Mouse (Mus musculus): ENCODE data around the gene Morc4. TPM values are rescaled to one million over a fixed set of nuclear protein-coding genes. Genes with fewer than 3 reads are reported as not detected.

The Morc4 gene
- polyA plus RNA-seq, 3 experiments from 2014 or later, result not detected

- no peak for ATAC-seq
Observed at GRCm38 (mm10) chrX:139805918-139806317, 65.6 kb downstream of the Morc4 start.

DNA sequence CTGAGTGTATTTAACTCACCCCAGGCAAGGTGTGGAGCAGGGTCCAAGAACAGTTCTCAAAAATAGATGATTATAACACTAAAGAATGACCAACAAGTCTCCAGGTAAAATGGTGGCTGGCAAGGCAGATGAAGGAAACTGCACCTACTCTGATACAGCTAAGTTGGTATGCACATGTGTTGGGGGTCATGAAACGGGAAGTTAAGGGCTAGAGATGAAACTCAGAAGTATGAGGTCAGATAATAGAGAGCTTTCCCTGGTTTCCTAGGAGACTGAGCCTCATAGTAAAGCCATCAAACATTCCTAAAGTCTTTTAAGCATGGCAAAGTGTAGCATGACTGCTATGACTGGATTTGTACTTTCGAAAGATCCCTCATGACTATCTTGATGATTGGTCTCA, 68.4 kb downstream of the Morc4 start:
- ATAC-seq, result no peak

- ATAC-seq, result no peak
Observed at GRCm38 (mm10) chrX:139800406-139800878, 71.0 kb downstream of the Morc4 start, which contains the start of gene Cldn2. Cldn2 (plus strand) TSS chrX:139800828.

DNA sequence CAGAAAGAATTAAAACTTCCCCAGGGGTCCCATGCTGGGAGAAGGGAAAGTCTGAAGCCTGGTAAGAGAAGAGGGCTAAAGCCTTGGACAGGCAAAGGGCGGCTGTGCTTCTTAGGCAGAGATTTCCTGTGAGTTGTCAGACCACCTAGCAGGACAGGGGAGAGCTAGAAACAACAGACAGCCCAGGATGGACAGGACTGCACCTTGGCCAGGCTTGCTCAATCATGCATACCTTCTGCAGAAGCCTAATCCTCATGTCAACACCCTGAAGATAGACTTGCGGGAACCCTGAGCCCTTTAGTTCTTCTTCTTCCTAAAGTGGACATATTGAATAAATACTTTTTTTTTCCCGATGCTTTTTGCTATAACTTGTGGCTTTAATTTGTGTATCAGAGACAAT, 71.5 kb downstream of the Morc4 start:
- ATAC-seq, result no peak

- ATAC-seq, result peak; percentile 60
Observed at GRCm38 (mm10) chrX:139797875-139798274, 73.6 kb downstream of the Morc4 start.

DNA sequence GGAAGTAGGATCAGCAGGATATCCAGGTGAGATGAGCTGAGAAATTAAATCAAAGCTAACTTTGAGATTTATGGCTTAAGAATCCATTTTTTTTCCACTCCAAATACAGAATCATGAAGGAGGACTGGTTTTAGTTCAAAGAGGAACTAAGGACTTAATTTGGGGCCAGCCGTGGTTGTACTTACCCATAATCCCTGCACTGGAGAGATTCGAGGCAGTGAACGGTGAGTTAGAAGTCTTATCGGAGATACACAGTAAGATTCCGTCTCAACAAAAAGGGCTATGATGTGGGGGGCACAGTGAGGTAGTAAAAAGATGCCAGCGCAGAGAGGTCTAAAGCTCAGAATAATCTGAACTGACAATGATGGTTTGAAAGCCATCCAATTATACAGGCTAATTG, 75.4 kb downstream of the Morc4 start:
- ATAC-seq, result no peak

DNA sequence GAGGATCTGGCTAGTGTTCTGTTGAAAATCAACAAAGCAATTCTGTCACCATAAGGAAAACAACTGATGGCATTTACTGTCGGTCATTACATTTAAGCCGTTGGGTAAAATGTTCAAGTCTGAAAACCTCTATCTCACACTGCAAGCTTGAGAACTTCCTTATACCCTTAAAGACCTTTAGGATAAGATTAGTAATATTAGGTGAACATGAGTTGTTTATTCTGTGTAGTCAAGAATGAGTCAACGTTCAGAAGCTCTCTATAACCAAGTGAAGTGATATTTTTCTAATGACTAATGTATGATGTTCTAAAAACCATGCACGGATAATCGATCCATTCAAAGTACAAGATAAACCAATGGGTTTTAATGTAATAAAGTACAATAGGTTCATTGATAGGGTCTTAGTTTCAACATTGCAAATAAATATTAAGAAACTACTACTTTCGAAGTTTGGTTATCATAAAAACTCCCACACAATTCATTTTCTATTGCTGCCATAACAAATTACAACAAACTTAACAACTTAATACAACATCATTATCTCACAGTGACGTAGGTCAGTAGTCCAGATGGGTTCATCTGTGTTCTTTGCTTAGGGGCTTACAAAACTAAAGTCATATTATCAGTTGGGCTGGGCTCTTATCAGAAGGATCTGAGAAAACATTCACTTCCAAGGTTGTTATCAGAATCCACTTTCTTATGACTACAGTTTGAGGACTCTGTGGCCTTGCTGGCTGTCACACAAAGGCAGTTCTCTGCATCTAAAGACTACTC, 77.2 kb downstream of the Morc4 start:
- ATAC-seq, result no peak

- ATAC-seq, result no peak
Observed at GRCm38 (mm10) chrX:139785764-139786163, 85.7 kb downstream of the Morc4 start.

DNA sequence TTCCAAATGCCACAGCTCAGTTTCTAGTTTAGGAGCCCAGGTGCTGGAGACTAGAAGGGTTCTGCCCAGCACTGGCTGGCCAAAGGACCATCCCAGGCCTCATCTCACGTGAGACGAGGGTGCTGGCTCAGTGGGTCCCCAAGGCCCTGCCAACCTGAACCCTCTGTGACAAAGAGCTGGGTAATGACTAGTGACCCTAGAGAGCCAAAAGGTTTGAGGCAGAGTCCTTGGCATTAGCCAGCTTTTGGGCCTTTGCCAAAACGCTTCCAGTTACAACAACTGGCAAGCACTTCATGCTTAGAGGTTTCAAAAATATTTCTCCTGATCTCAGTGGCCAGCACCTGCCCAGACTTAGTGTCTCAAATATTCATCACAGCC, 88.4 kb downstream of the Morc4 start:
- ATAC-seq, result no peak

DNA sequence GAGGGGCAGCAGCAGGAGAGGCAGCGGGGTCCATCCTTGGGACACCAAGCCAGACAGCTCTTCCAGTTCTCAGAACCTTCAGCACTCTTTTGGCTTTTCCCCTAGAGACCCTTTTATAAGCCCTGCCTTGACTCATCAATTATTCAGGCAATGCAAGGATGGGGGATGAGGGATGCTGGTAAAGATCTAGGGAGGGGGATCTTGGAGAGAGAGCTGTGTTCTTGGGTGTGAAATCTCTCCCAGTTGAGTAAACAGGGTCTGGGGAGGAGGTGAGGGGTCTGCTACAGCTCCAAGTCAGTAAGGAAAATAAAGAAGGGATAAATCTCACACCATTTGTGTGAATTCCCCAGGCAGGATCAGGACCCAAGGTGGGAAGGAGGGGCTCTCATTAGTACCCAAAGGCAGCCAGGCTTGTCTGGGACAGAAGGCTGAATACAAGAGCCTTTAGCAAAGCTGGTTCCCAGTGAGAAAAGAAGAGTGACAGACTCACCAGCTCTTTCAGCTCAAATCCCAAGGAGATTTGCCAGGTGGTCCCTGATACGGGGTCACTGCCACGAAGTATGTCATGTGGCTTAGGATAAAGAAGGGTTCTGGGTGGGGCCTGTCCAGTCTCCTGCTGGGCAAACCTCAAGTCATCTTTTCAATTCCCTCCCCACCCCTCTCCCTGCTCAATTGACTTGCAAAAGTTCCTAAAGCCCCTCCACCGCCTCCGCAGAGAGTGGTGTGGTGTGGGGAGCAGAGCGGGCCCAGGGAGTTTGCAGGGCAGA, 89.0 kb downstream of the Morc4 start, which contains the start of gene Ripply1:
TSS of gene Ripply1 (minus strand) at position 76 of the 767 bp plus-strand sequence.
- no peak for ATAC-seq

DNA sequence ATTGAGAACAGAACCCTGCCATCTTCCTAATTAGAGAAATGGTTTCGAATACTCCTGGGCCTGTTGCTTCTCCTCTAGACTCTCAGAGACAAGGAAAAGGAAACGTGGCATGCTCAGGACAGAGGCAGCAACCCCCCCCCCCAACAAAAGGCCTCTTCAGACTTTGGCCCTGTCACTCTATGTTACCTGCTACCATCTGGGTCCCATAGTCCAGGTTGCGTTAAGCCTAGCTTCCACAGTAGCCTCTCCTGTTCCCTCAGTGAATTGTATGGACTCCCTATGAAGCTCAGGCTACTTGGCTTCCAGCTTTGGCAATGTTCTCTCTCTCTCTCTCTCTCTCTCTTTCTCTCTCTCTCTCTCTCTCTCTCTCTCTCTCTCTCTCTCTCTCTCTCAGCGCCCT, 89.9 kb downstream of the Morc4 start:
- ATAC-seq, result no peak

DNA sequence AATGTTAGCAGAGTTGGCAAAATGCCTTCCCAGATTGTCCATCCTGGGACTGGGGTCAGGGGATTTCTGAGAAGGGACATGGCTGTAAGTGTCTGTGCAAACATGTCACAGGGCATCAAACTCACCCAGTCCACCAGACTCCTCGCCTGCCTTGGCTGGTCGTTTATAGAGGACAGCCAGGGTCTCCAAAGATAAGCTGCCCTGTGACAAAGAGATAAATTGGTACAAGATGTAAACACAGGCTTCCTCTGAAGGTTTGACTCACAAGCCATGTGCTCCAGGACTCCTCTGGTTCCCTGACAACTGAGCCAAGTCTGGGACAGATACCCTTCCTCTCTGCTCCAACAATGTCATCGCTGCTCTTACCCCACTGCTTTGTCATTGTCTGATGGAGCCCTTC, 90.5 kb downstream of the Morc4 start:
- ATAC-seq, result no peak

DNA sequence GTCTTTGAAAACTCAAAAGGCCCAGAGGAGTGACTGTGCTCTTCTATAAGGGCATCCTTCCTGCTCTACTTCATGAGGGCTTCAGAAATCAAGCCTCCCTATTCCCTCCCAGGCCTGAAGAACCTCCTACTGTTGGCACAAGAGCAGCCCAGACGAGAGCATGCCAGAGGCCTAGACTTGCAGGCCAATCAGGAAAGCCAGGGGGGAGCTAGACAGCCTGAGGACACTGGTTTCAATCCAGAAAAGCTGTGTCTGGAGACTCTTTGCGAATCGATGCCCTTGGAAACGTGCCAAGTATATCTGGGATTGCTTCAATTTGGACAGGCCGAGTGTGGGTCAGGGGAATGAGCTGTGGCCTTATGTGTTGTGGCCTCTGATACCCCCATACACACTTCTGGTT, 92.1 kb downstream of the Morc4 start:
- no peak for ATAC-seq

DNA sequence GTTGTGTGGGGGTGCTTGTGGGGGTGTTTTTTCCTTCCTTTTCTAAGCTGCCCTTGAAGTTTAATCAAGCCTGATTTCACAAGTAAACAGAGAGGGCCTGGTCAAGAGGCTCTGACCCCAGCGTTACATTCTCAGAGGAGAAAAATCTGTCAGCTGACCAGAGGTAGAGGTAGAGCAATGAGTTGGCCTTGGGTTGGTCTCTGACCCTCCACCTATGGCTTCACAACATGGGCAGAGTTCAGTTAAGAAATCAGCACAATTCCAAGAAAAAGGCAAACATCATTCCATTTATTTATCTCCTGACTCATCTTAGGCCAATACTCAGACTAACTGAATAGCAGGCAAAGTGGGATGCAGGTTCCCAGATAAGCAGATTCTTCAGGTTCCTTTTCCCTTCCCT, 92.6 kb downstream of the Morc4 start:
- ATAC-seq, result no peak

DNA sequence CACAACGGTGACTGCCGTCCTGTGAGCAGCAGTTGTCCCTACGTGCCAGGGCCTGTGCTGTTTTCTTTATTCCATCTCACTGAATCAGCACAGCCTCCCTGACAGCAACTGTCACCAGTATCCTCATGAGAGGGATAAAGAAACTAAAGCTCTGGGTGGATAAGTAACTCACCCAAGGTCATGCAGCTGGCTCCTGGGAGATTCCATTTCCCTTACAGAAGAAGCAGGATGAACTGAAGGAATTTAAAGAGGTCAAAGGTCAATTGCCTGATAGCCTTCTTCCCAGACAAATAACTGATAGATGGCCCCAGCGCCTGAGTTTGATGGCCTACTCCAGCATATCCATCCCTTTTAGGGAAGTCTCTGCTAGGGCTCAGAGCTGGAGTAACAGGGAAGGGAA, 94.1 kb downstream of the Morc4 start:
- no peak for ATAC-seq

GRCm38 (mm10) chrX:139775084-139775612, 96.3 kb downstream of the Morc4 start:
- no peak for ATAC-seq

DNA sequence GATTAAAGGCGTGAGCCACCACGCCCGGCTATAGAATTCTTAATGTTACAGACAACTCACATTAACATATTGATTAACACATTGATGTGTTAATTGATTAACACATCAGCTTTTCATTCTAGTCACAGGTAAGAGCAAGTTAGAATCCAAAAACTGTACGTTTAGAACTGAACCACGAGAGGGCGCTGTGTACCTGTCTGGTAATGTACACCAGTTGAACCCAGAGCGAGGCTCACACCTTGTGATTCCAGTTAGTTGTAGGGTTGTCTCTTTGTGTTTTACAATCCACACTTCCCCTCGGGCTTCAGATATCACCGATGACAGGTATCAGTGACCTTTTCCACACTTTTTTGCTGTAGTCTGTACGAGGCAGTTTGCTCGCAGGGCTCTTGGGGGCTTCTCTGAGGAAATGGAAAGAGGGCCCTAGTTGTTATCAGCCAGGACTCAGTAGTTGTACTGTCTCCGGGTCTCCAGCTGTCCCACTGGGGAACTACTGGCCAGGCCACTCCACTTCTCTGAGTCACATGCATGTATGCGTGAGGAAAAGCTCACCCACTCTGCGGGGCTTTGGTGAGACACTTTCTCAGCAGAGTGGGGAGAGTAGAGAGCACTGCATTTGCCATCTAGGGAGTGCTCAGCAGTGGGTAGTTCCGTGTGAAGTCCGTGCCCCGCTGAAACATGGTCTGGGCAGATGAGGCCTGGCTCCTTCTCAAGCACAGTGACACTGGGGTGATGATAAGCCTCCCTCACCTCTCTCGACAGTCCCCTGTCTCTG, 97.0 kb downstream of the Morc4 start:
- ATAC-seq, result no peak

Other genes starting within 250 kb of the Morc4 start
- 1 to 10 TPM; 5.2 to 5.9 (median 5.9) TPM for gene Tbc1d8b, start 186.7 kb downstream of the Morc4 start, polyA plus RNA-seq (2017; shearing (Covaris generic))
- 1 to 10 TPM; 1.4 to 4.1 (median 1.7) TPM for gene Gm15013, start 157.2 kb downstream of the Morc4 start, polyA plus RNA-seq (2017; shearing (Covaris generic))
- gene Ripply1, start 89.3 kb downstream of the Morc4 start, polyA plus RNA-seq (2017; shearing (Covaris generic)), result not detected
- gene Cldn2, start 70.8 kb downstream of the Morc4 start, polyA plus RNA-seq (2017; shearing (Covaris generic)), result not detected
- 1 to 10 TPM; 5.4 to 9.5 (median 7.1) TPM for gene Rbm41, start 126.9 kb upstream of the Morc4 start, polyA plus RNA-seq (2017; shearing (Covaris generic))
- gene Nup62cl, start 191.0 kb upstream of the Morc4 start, polyA plus RNA-seq (2017; shearing (Covaris generic)), result not detected
- not detected for gene Pih1h3b, start 191.2 kb upstream of the Morc4 start, polyA plus RNA-seq (2017; shearing (Covaris generic))